Mouse (Mus musculus) testis, adult 2 months (tissue): ENCODE measurements around the gene Sf3b5.

Experiments
- CTCF ChIP-seq: fragments of 200-500 bp; IDR thresholded peaks from 2 replicates; pipeline ENCODE4 v1.5.1; 2012; ENCODE audit warnings: low read depth, mild to moderate bottlenecking, inconsistent platforms, low read length, moderate library complexity; ENCODE audit not compliant: control insufficient read depth, insufficient read depth, insufficient replicate concordance
- POLR2A ChIP-seq: fragments of 200-500 bp; IDR thresholded peaks from 2 replicates; pipeline ENCODE4 v1.6.1; 2012; ENCODE audit warnings: low read depth, mild to moderate bottlenecking, inconsistent platforms, low read length, moderate library complexity; ENCODE audit not compliant: control insufficient read depth

GRCm38 (mm10) chr10:12965669-12966180 is 39.4 kb upstream of the Sf3b5 start:
- TF ChIP-seq CTCF (no peak), POLR2A (no peak)
